Mouse (Mus musculus): ENCODE results near the gene Kcmf1.

GRCm38 (mm10) chr6:72902254-72902990, 2.6 kb upstream of the Kcmf1 start:
- no peak for TF ChIP-seq CTCF (IDR thresholded peaks at IDR 0.05; ENCODE audit: control insufficient read depth, insufficient read depth, insufficient read length)
- no peak for TF ChIP-seq FOSL1 (IDR thresholded peaks at IDR 0.05; ENCODE audit: insufficient read depth, low read length, poor library complexity, severe bottlenecking)
